Mouse (Mus musculus): ENCODE measurements around the gene Rnf115. TPM values are rescaled to one million over a fixed set of nuclear protein-coding genes. Genes with fewer than 3 reads are reported as not detected.

Rnf115 gene
- polyA plus RNA-seq, 1 experiment from 2014 or later: 59.0 TPM

GRCm38 (mm10) chr3:96788506-96788905 lies 61.0 kb downstream of the Rnf115 start:
- Histone ChIP-seq H3K36me3 (ENCODE audit: insufficient read depth, low read length) (0 out of 2 replicates have a peak, but pooled peaks cover 13% of the 10 kb centered on the region), H3K27ac (no peak overlapping the region), H3K4me2 (ENCODE audit: low read length) (no peak overlapping the region), H3K9me3 (replicated peaks; ENCODE audit: low read length) (no peaks in the 10 kb centered on the region), H3K27me3 (ENCODE audit: insufficient read depth, low read length) (no peaks in the 10 kb centered on the region), H3K9ac (ENCODE audit: low read depth, low read length) (no peak overlapping the region), H3K4me3 (replicated peaks; ENCODE audit: low read depth, low read length) (no peak overlapping the region), H3K4me1 (replicated peaks; ENCODE audit: insufficient read depth, low read length) (no peaks in the 10 kb centered on the region)
- DNase-seq (ENCODE audit: low spot score) (no peak), ATAC-seq (replicated peaks; ENCODE audit: low FRiP score, low read depth) (peak; percentile 54)
- TF ChIP-seq CTCF (IDR thresholded peaks at IDR 0.05; ENCODE audit: low read depth): no peak
- 80% methylated on average over 8 of the region's 8 CpGs for whole genome bisulfite sequencing

- no peak overlapping the region for H3K4me3 ChIP-seq (replicated peaks; ENCODE audit: low read depth, low read length)
- DNase-seq (ENCODE audit: low spot score) (no peak), ATAC-seq (replicated peaks; ENCODE audit: low FRiP score, low read depth) (no peak)
- H3K4me2 ChIP-seq (ENCODE audit: low read length): no peak overlapping the region
- no peaks in the 10 kb centered on the region for H3K27me3 ChIP-seq (ENCODE audit: insufficient read depth, low read length)
- H3K27ac ChIP-seq: no peak overlapping the region
- H3K4me1 ChIP-seq (replicated peaks; ENCODE audit: insufficient read depth, low read length): 0 out of 2 replicates have a peak, but pooled peaks cover 3% of the 10 kb centered on the region
- H3K36me3 ChIP-seq (ENCODE audit: insufficient read depth, low read length): no peaks in the 10 kb centered on the region
- TF ChIP-seq CTCF (IDR thresholded peaks at IDR 0.05; ENCODE audit: low read depth): no peak
- no peaks in the 10 kb centered on the region for H3K9me3 ChIP-seq (replicated peaks; ENCODE audit: low read length)
- WGBS: 71% methylated on average over 11 of the region's 11 CpGs
- H3K9ac ChIP-seq (ENCODE audit: low read depth, low read length): no peak overlapping the region
Measured at GRCm38 (mm10) chr3:96800254-96800653, 72.8 kb downstream of the Rnf115 start.

GRCm38 (mm10) chr3:96802214-96802613 lies 74.8 kb downstream of the Rnf115 start:
- H3K27me3 ChIP-seq (ENCODE audit: insufficient read depth, low read length): no peaks in the 10 kb centered on the region
- H3K27ac ChIP-seq: no peak overlapping the region
- TF ChIP-seq CTCF (IDR thresholded peaks at IDR 0.05; ENCODE audit: low read depth): no peak
- H3K9me3 ChIP-seq (replicated peaks; ENCODE audit: low read length): no peaks in the 10 kb centered on the region
- 70% methylated on average over 1 of the region's 1 CpGs for WGBS
- H3K36me3 ChIP-seq (ENCODE audit: insufficient read depth, low read length): no peaks in the 10 kb centered on the region
- 0 out of 2 replicates have a peak, but pooled peaks cover 3% of the 10 kb centered on the region for H3K4me1 ChIP-seq (replicated peaks; ENCODE audit: insufficient read depth, low read length)
- no peak overlapping the region for H3K9ac ChIP-seq (ENCODE audit: low read depth, low read length)
- ATAC-seq (replicated peaks; ENCODE audit: low FRiP score, low read depth) (no peak), DNase-seq (ENCODE audit: low spot score) (no peak)
- no peak overlapping the region for H3K4me2 ChIP-seq (ENCODE audit: low read length)
- H3K4me3 ChIP-seq (replicated peaks; ENCODE audit: low read depth, low read length): no peak overlapping the region

- no peaks in the 10 kb centered on the region for H3K4me1 ChIP-seq (replicated peaks; ENCODE audit: insufficient read depth, low read length)
- TF ChIP-seq CTCF (IDR thresholded peaks at IDR 0.05; ENCODE audit: low read depth): no peak
- 80% methylated on average over 3 of the region's 3 CpGs for WGBS
Measured at GRCm38 (mm10) chr3:96808136-96808535, 80.7 kb downstream of the Rnf115 start.

GRCm38 (mm10) chr3:96808651-96809050 lies 81.2 kb downstream of the Rnf115 start:
- no peak for ATAC-seq (replicated peaks; ENCODE audit: low FRiP score, low read depth)
- no peaks in the 10 kb centered on the region for H3K4me1 ChIP-seq (replicated peaks; ENCODE audit: insufficient read depth, low read length)
- TF ChIP-seq CTCF (IDR thresholded peaks at IDR 0.05; ENCODE audit: low read depth): no peak
- H3K27ac ChIP-seq: no peak overlapping the region
- H3K36me3 ChIP-seq (ENCODE audit: insufficient read depth, low read length): no peaks in the 10 kb centered on the region
- DNase-seq (ENCODE audit: low spot score): no peak
- no peaks in the 10 kb centered on the region for H3K9me3 ChIP-seq (replicated peaks; ENCODE audit: low read length)
- WGBS: 70% methylated on average over 3 of the region's 3 CpGs
- no peak overlapping the region for H3K9ac ChIP-seq (ENCODE audit: low read depth, low read length)
- H3K4me2 ChIP-seq (ENCODE audit: low read length): no peak overlapping the region
- H3K4me3 ChIP-seq (replicated peaks; ENCODE audit: low read depth, low read length): no peak overlapping the region
- no peaks in the 10 kb centered on the region for H3K27me3 ChIP-seq (ENCODE audit: insufficient read depth, low read length)

More at GRCm38 (mm10) chr3:96808136-96808535, 80.7 kb downstream of the Rnf115 start:
- H3K9me3 ChIP-seq (replicated peaks; ENCODE audit: low read length): no peaks in the 10 kb centered on the region
- no peaks in the 10 kb centered on the region for H3K27me3 ChIP-seq (ENCODE audit: insufficient read depth, low read length)
- no peaks in the 10 kb centered on the region for H3K36me3 ChIP-seq (ENCODE audit: insufficient read depth, low read length)
- no peak overlapping the region for H3K4me3 ChIP-seq (replicated peaks; ENCODE audit: low read depth, low read length)
- no peak overlapping the region for H3K4me2 ChIP-seq (ENCODE audit: low read length)
- no peak overlapping the region for H3K27ac ChIP-seq
- no peak for ATAC-seq (replicated peaks; ENCODE audit: low FRiP score, low read depth)
- no peak overlapping the region for H3K9ac ChIP-seq (ENCODE audit: low read depth, low read length)
- no peak for DNase-seq (ENCODE audit: low spot score)

GRCm38 (mm10) chr3:96811232-96811631 lies 83.8 kb downstream of the Rnf115 start:
- H3K27ac ChIP-seq: no peak overlapping the region
- no peak overlapping the region for H3K9ac ChIP-seq (ENCODE audit: low read depth, low read length)
- H3K4me3 ChIP-seq (replicated peaks; ENCODE audit: low read depth, low read length): no peak overlapping the region
- TF ChIP-seq CTCF (IDR thresholded peaks at IDR 0.05; ENCODE audit: low read depth): no peak
- ATAC-seq (replicated peaks; ENCODE audit: low FRiP score, low read depth) (no peak), DNase-seq (ENCODE audit: low spot score) (no peak)
- no peaks in the 10 kb centered on the region for H3K36me3 ChIP-seq (ENCODE audit: insufficient read depth, low read length)
- H3K4me2 ChIP-seq (ENCODE audit: low read length): no peak overlapping the region
- H3K27me3 ChIP-seq (ENCODE audit: insufficient read depth, low read length): no peaks in the 10 kb centered on the region
- 84% methylated on average over 3 of the region's 3 CpGs for WGBS
- no peaks in the 10 kb centered on the region for H3K4me1 ChIP-seq (replicated peaks; ENCODE audit: insufficient read depth, low read length)
- no peaks in the 10 kb centered on the region for H3K9me3 ChIP-seq (replicated peaks; ENCODE audit: low read length)

Data from kidney, postnatal 0 days (tissue).